Mouse (Mus musculus) testis, adult 2 months (tissue): ENCODE results near the gene Tesk2.

Experiments
- CTCF ChIP-seq: fragments of 200-500 bp; IDR thresholded peaks from 2 replicates; pipeline ENCODE4 v1.5.1; 2012; ENCODE audit warnings: low read depth, mild to moderate bottlenecking, inconsistent platforms, low read length, moderate library complexity; ENCODE audit not compliant: control insufficient read depth, insufficient read depth, insufficient replicate concordance
- POLR2A ChIP-seq: fragments of 200-500 bp; IDR thresholded peaks from 2 replicates; pipeline ENCODE4 v1.6.1; 2012; ENCODE audit warnings: low read depth, mild to moderate bottlenecking, inconsistent platforms, low read length, moderate library complexity; ENCODE audit not compliant: control insufficient read depth

- TF ChIP-seq POLR2A (peak; percentile 99), CTCF (peak; percentile 68; the same call in 1 of the 2 replicates)
Measured at GRCm38 (mm10) chr4:116685402-116686061, 35.2 kb upstream of the Tesk2 start, which contains the start of gene Prdx1.
